Comparison of ENCODE assay signal across 8 mouse cellular contexts in genomic region chrX:52987905-52988783, GRCm38 (mm10). TPM values are rescaled to one million over a fixed set of nuclear protein-coding genes. Genes with fewer than 3 reads are reported as not detected.
DNase-seq lines count a peak whose midpoint lies in the region; ATAC-seq and TF ChIP-seq lines count a peak whose summit lies in the region.

Gene Hprt, plus strand, starts transcription at chrX:52988137.

- WGBS in hindbrain, embryonic 15.5 days, result 25% methylated on average over 63 of the region's 72 CpGs
- 23% methylated on average over 63 of the region's 72 CpGs for WGBS in macrophage (ENCODE audit: missing documents)

- H3K27ac ChIP-seq in hindbrain, embryonic 15.5 days (replicated peaks), result peak within 1 kb of the TSS; percentile 90
- peak within 1 kb of the TSS; percentile 86 for H3K27ac ChIP-seq in left cerebral cortex, adult 2 months
- H3K27ac ChIP-seq in macrophage, result peak within 1 kb of the TSS; percentile 68

- H3K79me2 ChIP-seq in macrophage (ENCODE audit: inconsistent target), result peaks cover 45% of the 10 kb centered on the region

- peaks cover 7% of the 10 kb centered on the region; the same call in 1 of the 2 replicates for H3K4me1 ChIP-seq in hindbrain, embryonic 15.5 days (replicated peaks)

- no peaks in the 10 kb centered on the region for H3K36me3 ChIP-seq in hindbrain, embryonic 15.5 days
- no peaks in the 10 kb centered on the region for H3K36me3 ChIP-seq in macrophage (ENCODE audit: inconsistent target)

- no peaks in the 10 kb centered on the region for H3K9me3 ChIP-seq in hindbrain, embryonic 15.5 days

- H3K9ac ChIP-seq in hindbrain, embryonic 15.5 days, result peak within 1 kb of the TSS; percentile 75

- H3K4me3 ChIP-seq in hindbrain, embryonic 15.5 days, result peak within 1 kb of the TSS; percentile 67
- peak within 1 kb of the TSS; percentile 54 for H3K4me3 ChIP-seq in left cerebral cortex, adult 2 months
- H3K4me3 ChIP-seq in macrophage (ENCODE audit: inconsistent target), result peak within 1 kb of the TSS; percentile 54

- peak; percentile 91 for ATAC-seq in activated CD4-positive, CD25-positive, alpha-beta regulatory T cell, adult 4 months
- peak; percentile 97 for ATAC-seq in hindbrain, embryonic 15.5 days (ENCODE audit: low FRiP score, low read depth)

- peak within 1 kb of the TSS; percentile 55 for H3K4me2 ChIP-seq in hindbrain, embryonic 15.5 days

- no peaks in the 10 kb centered on the region for H3K27me3 ChIP-seq in hindbrain, embryonic 15.5 days

- peak; percentile 39 to 76 for DNase-seq in cerebellum, postnatal 4 days (ENCODE audit: low spot score in 2 of 2)
- DNase-seq in gastrocnemius, adult 18-20 months (ENCODE audit: low spot score), result peak; percentile 85
- peak; percentile 81 to 86 for DNase-seq in left cerebral cortex, adult 2 months (ENCODE audit: extremely low spot score in 1 of 2, low spot score in 2 of 2)
- DNase-seq in retina, postnatal 7 days (ENCODE audit: low read depth, low spot score), result peak; percentile 59
- peak; percentile 65 to 71 for DNase-seq in urinary bladder, adult 18-20 months (ENCODE audit: low spot score in 2 of 2)

- intact Hi-C loops in left cerebral cortex, adult 2 months (cut with DNase I), result no loop called here

- no peak for TF ChIP-seq CTCF in left cerebral cortex, adult 2 months (IDR thresholded peaks at IDR 0.05)

RNA-seq across cellular contexts. Expression of gene Hprt, which starts in this region (rescaled TPM):
- 100 to 1,000 TPM; 304 to 326 TPM for polyA plus RNA-seq in activated CD4-positive, CD25-positive, alpha-beta regulatory T cell, adult 4 months (2017; shearing (Covaris generic))
- total RNA-seq in gastrocnemius, adult 18-20 months (2021), result 10 to 100 TPM; 19.3 to 30.7 TPM
- 118 and 124 TPM in 2 replicates for polyA plus RNA-seq in hindbrain, embryonic 15.5 days (2015; fragmentation: Nextera tagmentation; extraction: Ambion mirVana)
- 100 to 1,000 TPM; 125 to 166 TPM for total RNA-seq in left cerebral cortex, adult 2 months (2021)
- total RNA-seq in macrophage (2018; cell fraction: chromatin; rRNA removed), result 10 to 100 TPM; 14.2 to 59.4 (median 40.9) TPM
- total RNA-seq in macrophage (2018; cell fraction: cytosol; rRNA removed), result 100 to 1,000 TPM in 22 of 26 experiments, 10 to 100 TPM in 4; 91.5 to 186 (median 131) TPM
- 100 to 1,000 TPM in 2 of 26 experiments, 10 to 100 TPM in 24; 29.0 to 110 (median 61.2) TPM for total RNA-seq in macrophage (2018; cell fraction: nucleus; rRNA removed)
- polyA plus RNA-seq in macrophage (2018), result 164 to 274 TPM (median 230 TPM) in 3 replicates

Comparison
In these comparisons a context has a peak if more than half of its experiments do, and no peak if none do; other contexts are left out.
1. Peak in every context shown above with its lines: DNase-seq, ATAC-seq, H3K4me3 ChIP-seq and H3K27ac ChIP-seq.